Mouse (Mus musculus) brain, embryonic 18.5 days (tissue): ENCODE measurements around the gene Rpl15.
"Not testable (repeated sequence)": the region's sequence is repeated elsewhere in the genome, so short reads cannot be mapped to it uniquely, and the experiment has no call there.

Experiments
- DNase-seq: peaks from one replicate; pipeline ENCODE4 v3.0.0-alpha.2; 2012; ENCODE audit warnings: low read depth, low spot score

The Rpl15 gene

DNA sequence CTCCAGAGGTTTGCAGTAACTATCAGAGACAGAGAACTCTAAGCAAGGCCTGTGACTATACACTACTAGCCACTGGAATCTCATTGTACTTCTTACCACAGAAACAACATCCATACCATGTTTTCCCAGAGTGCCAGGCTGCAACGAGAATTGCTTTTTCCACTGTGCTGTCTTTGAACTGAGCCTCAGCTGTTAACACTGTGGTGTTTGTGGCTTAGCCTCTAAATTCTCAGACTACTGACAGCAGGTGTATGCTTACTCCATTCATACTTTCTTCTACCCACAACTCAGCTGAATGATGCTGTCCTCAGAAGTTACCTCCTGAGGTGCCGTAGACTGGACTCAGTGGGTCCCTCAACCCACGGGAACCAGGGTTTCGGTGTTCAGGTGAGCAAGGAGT, 29.4 kb downstream of the Rpl15 start:
- no peak for DNase-seq

DNA sequence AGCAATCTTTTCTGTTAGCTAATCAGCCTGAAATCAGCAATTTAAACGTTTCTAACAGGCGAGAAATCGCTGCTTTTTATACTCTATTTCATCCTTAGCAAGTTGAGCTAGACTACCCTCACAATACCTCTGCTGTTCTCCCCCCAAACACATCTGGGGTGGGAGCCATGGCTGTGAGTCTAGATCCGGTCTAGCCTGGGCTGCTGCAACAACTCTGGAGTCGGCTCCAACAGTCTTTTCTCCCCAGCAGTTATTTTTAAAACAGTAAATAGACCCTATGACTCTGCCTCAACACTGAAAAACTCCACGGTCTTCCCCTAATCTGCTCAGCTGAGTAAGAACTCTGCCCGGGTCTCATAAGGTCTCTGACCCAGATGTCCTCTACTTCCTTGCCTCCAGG, 31.1 kb downstream of the Rpl15 start:
- DNase-seq = no peak

DNA sequence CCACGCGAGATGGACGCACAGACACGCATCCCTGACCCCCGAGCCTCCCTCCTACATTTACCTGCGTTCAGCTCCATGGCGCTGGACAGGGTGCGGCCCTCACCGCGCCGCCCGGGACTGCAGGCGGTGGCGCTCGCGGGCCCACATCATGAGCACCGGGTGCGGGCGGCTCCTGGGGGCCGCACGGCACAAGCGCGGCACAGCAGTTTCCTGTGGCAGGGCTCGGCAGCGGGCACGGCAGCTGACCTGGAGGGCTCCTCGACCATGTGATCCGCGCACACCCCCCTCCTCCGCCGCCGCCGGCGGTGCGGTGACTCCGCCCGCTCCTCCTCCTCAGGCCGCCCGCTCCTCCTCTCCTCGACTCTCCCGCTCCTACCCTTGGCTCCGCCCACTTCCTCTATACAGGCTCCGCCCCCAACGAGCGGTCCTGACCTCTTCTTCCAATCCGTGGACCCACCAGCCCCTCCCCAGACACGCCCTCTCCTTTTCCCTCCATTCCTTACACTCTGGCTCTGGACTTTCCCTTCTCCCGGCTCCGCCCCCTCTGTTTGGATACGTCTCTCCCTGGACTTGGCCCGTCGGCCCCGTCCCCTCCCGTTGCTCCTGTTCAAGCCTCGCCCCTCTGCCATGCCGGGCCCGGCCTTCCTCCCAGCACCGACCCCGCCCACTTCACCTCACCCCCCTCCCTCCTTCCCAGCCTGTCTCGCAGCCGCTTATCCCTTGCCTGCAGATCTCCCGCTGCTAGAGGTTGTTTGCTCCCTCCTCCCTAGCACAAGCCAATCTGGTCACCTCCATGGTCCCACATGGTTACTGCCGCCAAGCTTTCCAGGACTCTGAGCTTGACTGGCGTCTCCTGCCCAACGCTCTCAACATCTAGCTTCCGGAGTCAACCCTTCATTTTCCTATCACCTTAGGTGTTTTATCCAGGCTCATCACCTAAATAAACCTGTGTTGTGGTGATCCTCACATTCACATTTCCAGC, 32.1 kb downstream of the Rpl15 start, which contains the start of gene Nr1d2:
Gene Nr1d2, minus strand, starts transcription at position 378 of the 982 bp plus-strand sequence.
- DNase-seq = peak; percentile 89

DNA sequence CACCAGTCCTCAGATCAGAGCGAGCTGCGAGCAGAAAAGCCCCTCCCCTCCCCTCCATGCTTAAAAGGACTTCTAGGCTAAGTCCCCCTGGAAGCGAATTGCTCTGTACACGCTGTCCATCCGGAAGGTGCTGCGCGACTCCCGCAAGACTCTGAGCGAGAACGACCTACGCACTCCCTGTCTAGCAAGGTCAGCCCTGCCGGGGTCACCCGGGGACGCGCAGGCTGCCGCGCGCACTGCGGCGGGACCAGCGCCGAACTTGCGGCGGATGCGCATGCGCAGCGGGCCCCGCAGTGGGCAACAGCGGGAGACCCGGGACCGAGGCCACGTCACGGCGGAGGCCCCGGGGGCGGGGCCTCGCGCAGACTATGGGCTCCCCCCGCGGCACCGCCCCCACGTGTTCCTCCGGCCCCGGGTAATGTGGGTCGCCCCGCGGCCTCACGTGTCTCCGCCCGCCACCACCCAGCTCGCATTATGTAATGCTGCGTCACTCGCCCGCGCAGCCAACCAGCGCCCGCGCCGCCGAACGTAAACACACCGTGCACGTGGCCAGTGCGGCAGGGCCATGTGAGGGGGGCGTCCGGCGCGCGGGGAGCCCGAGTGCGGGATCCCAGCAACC, 33.0 kb downstream of the Rpl15 start:
- peak; percentile 87 for DNase-seq

GRCm38 (mm10) chr14:18237381-18237780, 33.8 kb downstream of the Rpl15 start:
- DNase-seq = no peak

GRCm38 (mm10) chr14:18236496-18237235, 34.5 kb downstream of the Rpl15 start:
- not testable (repeated sequence) for DNase-seq

DNA sequence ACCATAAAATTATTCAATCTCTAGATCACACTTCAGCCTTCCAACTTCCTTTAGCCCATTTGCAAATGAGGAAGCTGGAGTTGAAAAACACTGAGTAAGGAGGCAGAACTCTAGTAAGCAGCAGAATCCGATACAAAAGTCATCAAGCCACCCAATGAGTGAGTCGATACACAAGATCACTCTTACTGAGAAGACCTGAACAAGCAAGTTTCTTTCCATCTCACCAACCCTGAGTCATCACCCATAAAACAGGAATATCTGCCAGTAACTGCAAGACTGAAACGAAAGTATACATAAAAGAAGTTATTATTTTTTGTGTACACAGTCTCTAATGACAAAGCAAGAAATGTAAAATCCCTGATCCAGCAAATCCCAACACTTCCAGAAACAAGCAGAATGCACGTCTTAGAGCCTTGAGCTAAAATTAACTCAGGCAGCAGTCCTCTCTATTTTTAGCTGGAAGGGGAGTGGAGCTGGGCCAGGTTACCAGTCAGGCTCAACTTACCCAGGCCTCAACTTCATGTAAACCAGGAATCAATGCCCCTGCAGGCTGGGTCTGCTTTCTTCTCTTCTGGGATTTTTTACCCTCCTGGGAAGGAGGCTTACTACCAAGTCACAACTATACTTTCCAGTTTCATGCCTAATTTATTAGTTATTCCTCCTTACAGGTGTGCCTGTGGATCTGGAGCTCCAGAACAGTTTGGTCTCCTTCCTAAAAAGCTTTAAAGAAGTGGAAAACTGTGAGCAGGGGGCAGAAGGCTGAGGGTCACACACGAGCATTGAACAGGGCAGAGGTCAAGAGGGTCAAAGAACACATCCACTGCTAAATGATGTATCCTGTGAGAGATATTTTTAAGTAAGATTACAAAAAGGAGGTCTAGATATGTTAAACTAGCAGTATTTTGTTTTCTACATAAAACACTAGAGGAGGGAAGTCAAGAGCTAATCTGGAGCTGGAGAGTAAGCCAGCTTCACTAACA, 36.9 kb downstream of the Rpl15 start:
- DNase-seq = no peak

- DNase-seq = no peak
These were observed 38.1 kb downstream of the Rpl15 start for GRCm38 (mm10) chr14:18233076-18233475.

DNA sequence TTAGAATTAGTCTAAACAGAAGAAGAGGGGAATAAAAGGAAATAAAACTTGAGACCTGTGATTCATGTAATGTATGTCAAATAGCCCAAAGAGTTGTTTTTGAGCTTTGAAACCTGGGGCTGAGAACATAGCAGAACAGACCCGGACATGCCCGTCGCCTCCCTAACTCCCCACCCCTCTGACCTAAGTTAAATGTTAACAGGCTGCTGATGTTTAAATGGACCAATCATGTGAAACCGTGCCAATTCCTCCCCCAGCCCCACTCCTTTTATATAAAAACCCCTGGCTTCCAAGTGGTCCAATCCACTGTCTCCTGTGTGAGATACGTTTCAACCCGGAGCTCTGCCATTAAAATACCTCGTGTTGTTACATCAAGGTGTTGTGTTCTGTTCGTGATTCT, 39.3 kb downstream of the Rpl15 start:
- DNase-seq = not testable (repeated sequence)

- DNase-seq = not testable (repeated sequence)
These were observed 41.4 kb downstream of the Rpl15 start for GRCm38 (mm10) chr14:18229751-18230150.

DNA sequence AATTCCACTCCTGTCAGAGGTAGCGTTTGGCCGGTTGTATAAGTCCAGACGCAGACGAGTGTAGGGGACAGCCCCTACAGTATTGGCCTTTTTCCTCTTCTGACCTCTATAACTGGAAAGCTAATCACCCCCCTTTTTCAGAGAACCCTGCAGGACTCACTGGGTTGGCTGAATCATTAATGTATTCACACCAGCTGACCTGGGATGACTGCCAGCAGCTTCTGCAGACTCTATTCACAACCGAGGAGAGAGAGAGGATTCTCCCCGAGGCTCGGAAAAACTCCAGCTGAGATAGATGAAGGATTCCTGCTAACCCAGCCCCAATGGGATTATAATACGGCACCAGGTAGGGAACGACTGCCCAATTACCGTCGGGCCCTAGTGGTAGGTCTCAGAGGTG, 45.0 kb downstream of the Rpl15 start:
- DNase-seq = not testable (repeated sequence)

- not testable (repeated sequence) for DNase-seq
These were observed 45.8 kb downstream of the Rpl15 start for GRCm38 (mm10) chr14:18225431-18225830.

DNA sequence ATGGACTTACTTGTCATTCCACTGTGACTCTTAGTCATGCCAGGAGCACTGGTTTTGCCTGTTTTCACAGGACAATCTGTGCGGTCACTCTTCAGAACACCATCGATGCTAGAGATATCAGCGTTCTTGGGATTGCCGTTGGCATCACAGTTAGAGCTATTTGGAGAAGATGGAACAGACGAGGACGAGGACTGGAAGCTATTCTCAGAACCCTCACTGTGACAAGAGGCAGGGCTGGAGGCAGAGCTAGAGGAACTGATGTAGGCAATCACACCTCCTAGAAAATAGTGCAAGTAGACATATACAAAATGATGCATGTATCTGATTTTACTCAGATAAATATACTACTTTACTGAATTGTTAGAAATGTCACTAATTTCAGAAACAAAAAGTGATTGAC, 49.2 kb downstream of the Rpl15 start:
- DNase-seq = no peak
